Mouse (Mus musculus) brain, embryonic 14.5 days (tissue): Measurements from ENCODE around the gene Jazf1.

Experiments used
- CTCF ChIP-seq: fragments of 200-500 bp; IDR thresholded peaks from 2 replicates; pipeline ENCODE4 v1.5.1; 2012; ENCODE audit warnings: inconsistent platforms, mild to moderate bottlenecking, moderate library complexity, borderline replicate concordance; ENCODE audit not compliant: insufficient read depth, insufficient read length; ENCODE audit errors: extremely low read depth
- POLR2A ChIP-seq: fragments of 200-500 bp; IDR thresholded peaks from 2 replicates; pipeline ENCODE4 v1.6.1; 2012; ENCODE audit warnings: mild to moderate bottlenecking, inconsistent platforms, borderline replicate concordance; ENCODE audit not compliant: poor library complexity, insufficient read depth, insufficient read length, severe bottlenecking; ENCODE audit errors: extremely low read depth

- TF ChIP-seq POLR2A: no peak
- no peak for TF ChIP-seq CTCF
Observed at GRCm38 (mm10) chr6:52962600-52963429, 105.6 kb downstream of the Jazf1 start.
